Mouse (Mus musculus): ENCODE measurements at regions not wholly inside any gene's neighbourhood (a gene's known extent, or its start where the extent isn't known, plus 50 kb on each side); places are given as distances from the start of the nearest gene placed in this dataset.

GRCm38 (mm10) chr2:166252107-166252506 is 96.6 kb upstream of the Sulf2 start:
- no peak for TF ChIP-seq CTCF (IDR thresholded peaks at IDR 0.05)
- no peak for DNase-seq
- intact Hi-C loops (cut with DNase I) = no loop called here
- H3K4me3 ChIP-seq = no peak overlapping the region
- no peak overlapping the region for H3K27ac ChIP-seq

DNA sequence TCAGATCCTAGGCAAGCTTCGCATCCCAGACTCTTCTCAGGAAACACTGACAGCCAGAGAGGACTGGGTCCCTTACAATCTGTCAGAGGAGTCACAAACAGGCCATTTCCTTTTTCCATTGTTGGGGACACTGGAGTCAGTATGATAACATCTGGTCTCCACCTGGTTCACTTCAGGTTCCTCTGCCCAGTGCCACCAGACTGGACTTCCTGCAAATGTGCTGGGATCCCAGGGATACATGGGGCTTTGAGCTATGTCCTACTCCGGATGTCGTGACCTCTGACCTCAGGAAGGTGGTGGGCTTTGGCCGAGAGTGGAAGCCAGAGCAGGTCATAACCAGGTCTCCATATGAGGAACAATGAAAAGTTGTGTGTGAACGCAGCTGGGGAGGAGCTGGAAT is 96.0 kb upstream of the Sulf2 start:
- intact Hi-C loops (cut with DNase I) = no loop called here
- no peak for DNase-seq
- Histone ChIP-seq H3K4me3 (no peak overlapping the region), H3K27ac (peak overlapping the region; percentile 38)
- TF ChIP-seq CTCF (IDR thresholded peaks at IDR 0.05) = no peak

DNA sequence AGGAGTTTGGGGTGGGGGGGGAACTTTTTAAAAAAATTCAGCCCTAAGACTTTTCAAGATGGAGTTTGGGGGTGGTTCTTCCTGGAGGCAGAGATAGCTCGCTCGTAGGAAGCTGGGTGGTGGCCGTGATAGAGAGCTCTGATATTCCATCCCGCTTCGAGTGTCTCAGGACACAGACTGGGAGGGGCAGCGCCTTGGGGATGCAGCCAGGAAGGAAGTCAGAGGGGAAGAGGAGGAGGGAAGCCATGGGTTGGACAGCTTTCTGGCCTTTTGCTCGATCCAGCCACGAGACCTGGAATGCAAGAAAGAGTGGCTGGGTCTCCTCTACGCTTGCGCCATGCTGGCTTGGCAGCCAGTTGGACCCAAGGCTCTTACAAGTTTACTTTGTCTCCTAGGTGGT is 95.1 kb upstream of the Sulf2 start:
- Histone ChIP-seq H3K4me3 (no peak overlapping the region), H3K27ac (peak overlapping the region; percentile 38)
- no peak for TF ChIP-seq CTCF (IDR thresholded peaks at IDR 0.05)
- DNase-seq = no peak
- intact Hi-C loops (cut with DNase I) = no loop called here

DNA sequence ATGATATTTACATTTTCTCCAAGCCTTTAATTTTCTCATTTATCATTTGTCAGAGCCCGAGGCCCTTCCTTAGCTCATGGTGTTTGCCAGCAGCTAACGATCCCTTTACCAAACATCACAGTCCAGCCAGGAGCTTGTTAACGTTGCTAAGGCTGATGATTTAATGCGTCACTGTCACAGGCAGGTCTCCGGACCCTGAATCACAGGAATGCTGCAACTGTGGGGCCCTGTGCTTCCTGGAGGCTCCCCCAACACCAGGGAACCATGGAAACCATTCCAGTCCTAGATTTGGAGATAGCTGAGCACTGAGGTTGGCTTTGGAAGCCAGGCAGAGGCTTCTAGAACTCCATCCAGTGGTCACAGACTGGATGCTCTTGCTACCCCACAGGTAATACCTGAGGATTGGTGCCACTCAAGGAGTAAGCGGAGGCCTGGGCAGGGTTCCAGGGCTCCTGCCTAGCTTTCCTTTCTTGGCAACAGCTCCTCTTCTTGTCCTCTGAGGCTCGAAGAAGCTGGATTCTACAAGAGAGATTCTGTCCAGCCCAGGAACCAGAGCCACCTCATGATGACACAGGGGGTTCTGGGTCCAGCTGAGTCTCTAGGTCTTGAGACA is 94.0 kb upstream of the Sulf2 start:
- TF ChIP-seq CTCF (IDR thresholded peaks at IDR 0.05) = no peak
- no peak overlapping the region for H3K27ac ChIP-seq
- DNase-seq = no peak
- intact Hi-C loops (cut with DNase I) = no loop called here
- no peak overlapping the region for H3K4me3 ChIP-seq

DNA sequence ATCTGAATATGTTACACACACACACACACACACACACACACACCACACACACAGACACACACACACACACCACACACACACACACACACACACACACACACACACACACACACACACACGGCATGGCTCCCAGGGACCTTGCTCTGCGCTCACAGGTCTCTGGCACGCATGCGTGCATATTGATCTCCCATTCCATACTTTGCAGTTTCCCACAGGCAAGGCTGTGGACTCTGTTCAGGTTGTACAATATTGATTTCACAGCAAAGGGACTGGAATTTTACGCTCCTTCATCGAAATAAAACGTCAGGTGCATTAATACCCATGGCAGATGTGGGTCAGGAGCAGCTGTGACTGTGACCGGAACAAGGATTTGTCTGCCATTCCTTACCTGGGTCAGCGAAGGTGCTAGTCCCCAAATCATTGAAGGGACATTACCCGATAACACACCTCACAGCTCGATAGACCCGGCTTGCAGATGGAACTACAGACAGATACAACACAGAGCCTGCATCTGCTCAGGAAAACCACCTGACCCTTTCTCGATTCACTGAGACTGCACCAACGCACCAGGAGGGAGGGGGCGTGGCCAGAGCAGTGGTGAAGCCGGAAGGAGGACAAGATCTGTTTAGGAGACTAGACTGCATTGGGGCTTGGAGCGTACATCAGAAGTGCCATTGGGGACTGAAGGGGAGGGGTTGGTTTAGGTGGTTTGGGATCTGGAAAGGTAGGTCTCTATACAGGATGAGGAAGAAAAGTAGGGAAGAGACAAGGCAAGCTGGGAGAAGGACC is 91.1 kb upstream of the Sulf2 start:
- no peak for DNase-seq
- intact Hi-C loops (cut with DNase I) = no loop called here
- TF ChIP-seq CTCF (IDR thresholded peaks at IDR 0.05) = no peak
- H3K4me3 ChIP-seq = no peak overlapping the region
- H3K27ac ChIP-seq = no peak overlapping the region

- Histone ChIP-seq H3K27ac (no peak overlapping the region), H3K4me3 (no peak overlapping the region)
- intact Hi-C loops (cut with DNase I) = no loop called here
- no peak for TF ChIP-seq CTCF (IDR thresholded peaks at IDR 0.05)
- no peak for DNase-seq
These were observed 89.8 kb upstream of the Sulf2 start for GRCm38 (mm10) chr2:166245219-166245618.

- Histone ChIP-seq H3K27ac (no peak overlapping the region), H3K4me3 (no peak overlapping the region)
- intact Hi-C loops (cut with DNase I) = loop anchor here (5.0 kb wide), 1 partner anchor 386 kb away; no protein-coding TSS in a partner anchor
- no peak for TF ChIP-seq CTCF (IDR thresholded peaks at IDR 0.05)
- no peak for DNase-seq
These were observed 87.5 kb upstream of the Sulf2 start for GRCm38 (mm10) chr2:166242786-166243521.

DNA sequence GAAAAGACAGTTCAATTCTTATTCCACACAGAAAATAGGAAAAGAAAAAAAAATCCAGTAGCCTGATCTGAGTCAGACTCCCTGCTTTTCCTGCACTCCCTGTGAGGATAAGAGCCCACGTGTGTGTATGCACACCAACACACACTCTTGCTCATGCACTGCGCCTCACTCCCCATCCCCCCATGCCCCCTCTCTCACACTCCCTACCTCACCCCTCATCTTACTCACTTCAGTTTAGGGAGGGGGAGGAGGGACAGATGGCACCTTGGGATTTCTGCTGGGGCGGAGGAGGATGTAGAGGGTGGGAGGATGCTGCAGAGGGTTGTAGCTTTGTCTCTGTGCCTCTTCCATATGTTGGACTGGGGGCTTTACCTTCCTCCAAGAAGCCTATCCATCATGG is 85.8 kb upstream of the Sulf2 start:
- no peak for DNase-seq
- intact Hi-C loops (cut with DNase I) = loop anchor here (5.0 kb wide), 1 partner anchor 384 kb away; no protein-coding TSS in a partner anchor
- Histone ChIP-seq H3K4me3 (no peak overlapping the region), H3K27ac (no peak overlapping the region)
- no peak for TF ChIP-seq CTCF (IDR thresholded peaks at IDR 0.05)

DNA sequence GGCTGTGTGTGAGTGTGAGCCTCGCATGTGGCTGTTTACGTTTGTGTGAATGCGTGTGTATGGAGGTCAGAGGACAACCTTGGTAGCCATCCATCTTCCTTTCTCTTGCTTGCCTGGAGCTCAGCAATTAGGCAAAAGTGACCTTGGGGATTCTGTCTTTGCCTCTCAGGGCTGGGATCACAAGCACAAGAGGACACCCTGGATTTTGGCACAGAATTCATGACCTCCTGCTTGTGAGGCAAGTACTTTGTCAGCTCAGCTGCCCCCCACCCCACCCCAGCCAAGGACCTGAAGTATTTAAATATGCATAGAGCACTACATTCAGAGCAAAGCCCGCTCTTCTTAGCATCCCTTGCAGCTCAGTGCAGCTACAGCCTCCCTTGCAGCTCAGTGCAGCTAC is 84.6 kb upstream of the Sulf2 start:
- intact Hi-C loops (cut with DNase I) = loop anchor here (5.0 kb wide), 1 partner anchor 383 kb away; no protein-coding TSS in a partner anchor
- no peak overlapping the region for H3K4me3 ChIP-seq
- H3K27ac ChIP-seq = no peak overlapping the region
- no peak for DNase-seq
- no peak for TF ChIP-seq CTCF (IDR thresholded peaks at IDR 0.05)

GRCm38 (mm10) chr2:166237554-166238269 is 82.2 kb upstream of the Sulf2 start:
- Histone ChIP-seq H3K4me3 (no peak overlapping the region), H3K27ac (no peak overlapping the region)
- DNase-seq = no peak
- intact Hi-C loops (cut with DNase I) = no loop called here
- TF ChIP-seq CTCF (IDR thresholded peaks at IDR 0.05) = no peak

DNA sequence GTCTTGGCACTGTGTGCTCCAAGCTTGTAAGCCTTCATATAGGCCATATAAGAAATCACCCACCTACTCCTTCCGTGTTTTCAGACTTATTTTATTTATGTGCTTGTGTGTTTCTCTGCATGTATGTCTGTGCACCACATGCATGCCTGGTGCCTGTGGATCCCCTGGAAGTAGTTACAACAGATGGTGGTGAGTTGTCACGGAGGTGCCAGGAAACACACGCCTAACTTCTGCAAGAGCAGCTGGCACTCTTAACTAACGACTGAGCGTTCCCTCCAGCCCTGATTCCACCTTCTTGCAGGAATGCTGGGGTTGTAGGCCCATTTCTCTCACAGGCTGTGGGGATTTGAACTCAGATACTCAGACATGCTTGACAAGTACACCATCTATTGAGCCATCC is 80.6 kb upstream of the Sulf2 start:
- intact Hi-C loops (cut with DNase I) = no loop called here
- DNase-seq = no peak
- H3K4me3 ChIP-seq = no peak overlapping the region
- no peak for TF ChIP-seq CTCF (IDR thresholded peaks at IDR 0.05)
- no peak overlapping the region for H3K27ac ChIP-seq

GRCm38 (mm10) chr2:166234579-166235212 is 79.2 kb upstream of the Sulf2 start:
- intact Hi-C loops (cut with DNase I) = no loop called here
- no peak for TF ChIP-seq CTCF (IDR thresholded peaks at IDR 0.05)
- Histone ChIP-seq H3K27ac (no peak overlapping the region), H3K4me3 (no peak overlapping the region)
- no peak for DNase-seq

All from gastrocnemius, adult 2 months (tissue).